Mouse (Mus musculus) cerebellum, adult 2 months (tissue): ENCODE results near the gene Rnf220.

ENCODE experiments used
- CTCF ChIP-seq: fragments of 200-500 bp; IDR thresholded peaks from 2 replicates; pipeline ENCODE4 v1.5.1; 2011; ENCODE audit warnings: low read depth, mild to moderate bottlenecking, control low read depth, low read length, moderate library complexity, borderline replicate concordance; ENCODE audit not compliant: insufficient read depth
- POLR2A ChIP-seq: fragments of 200-500 bp; IDR thresholded peaks from 2 replicates; pipeline ENCODE4 v1.6.1; 2011; ENCODE audit warnings: low read length, control low read depth, borderline replicate concordance; ENCODE audit not compliant: insufficient read depth

GRCm38 (mm10) chr4:117251801-117252316 is 245.0 kb downstream of the Rnf220 start, which contains the start of the genes Tmem53 and Armh1:
- TF ChIP-seq CTCF, result no peak
- no peak for TF ChIP-seq POLR2A
